Mouse (Mus musculus): ENCODE measurements at regions not wholly inside any gene's neighbourhood (a gene's known extent, or its start where the extent isn't known, plus 50 kb on each side); places are given as distances from the start of the nearest gene placed in this dataset.
A peak's percentile ranks its signal among the peaks of the same experiment; 100 is the strongest.

- dilution Hi-C loops (cut with MboI; ENCODE audit: extremely low pct_ligation_motif_present, extremely low pct_unique_long_range_greater_than_20kb, low sequenced_read_pairs): no loop called here
Observed at GRCm38 (mm10) chr16:81138583-81138982, 61.9 kb upstream of the Ncam2 start.

GRCm38 (mm10) chr16:81146019-81146418 is 54.5 kb upstream of the Ncam2 start:
- no peaks in the 10 kb centered on the region for H3K79me2 ChIP-seq (replicated peaks; ENCODE audit: control insufficient read depth, extremely low read depth, insufficient read depth, poor library complexity, severe bottlenecking)
- in situ Hi-C loops (cut with MboI; ENCODE audit: low pct_ligation_motif_present, low pct_unique_long_range_greater_than_20kb, low sequenced_read_pairs) (no loop called here), dilution Hi-C loops (cut with MboI; ENCODE audit: extremely low pct_ligation_motif_present, extremely low pct_unique_long_range_greater_than_20kb, low sequenced_read_pairs) (no loop called here)
- peaks cover 35% of the 10 kb centered on the region for H3K9me3 ChIP-seq (replicated peaks; ENCODE audit: low read length)
- H3K9ac ChIP-seq (ENCODE audit: insufficient read depth, low read depth): no peak overlapping the region
- TF ChIP-seq ZMIZ1 (IDR thresholded peaks at IDR 0.05; ENCODE audit: low read depth, low read length) (no peak), MAFK (IDR thresholded peaks at IDR 0.05; ENCODE audit: insufficient replicate concordance, low read length) (peak; percentile 52; the same call in 1 of the 2 replicates)
- H3K4me2 ChIP-seq (ENCODE audit: insufficient read depth, low read depth, poor library complexity, severe bottlenecking): no peak overlapping the region
- H3K36me3 ChIP-seq (replicated peaks in 1 of 2; ENCODE audit: control insufficient read depth in 1 of 2, insufficient read depth in 1 of 2, low read length in 1 of 2): no peaks in the 10 kb centered on the region
- H3K4me1 ChIP-seq (ENCODE audit: control insufficient read depth in 1 of 2, insufficient read depth in 2 of 2): no peaks in the 10 kb centered on the region
- H3K27me3 ChIP-seq (replicated peaks): no peaks in the 10 kb centered on the region
- no peak overlapping the region for H3K27ac ChIP-seq (ENCODE audit: insufficient read depth, low read depth)
- DNase-seq (ENCODE audit: extremely low read depth): no peak
- no peak overlapping the region for H3K4me3 ChIP-seq (replicated peaks in 1 of 3; ENCODE audit: low read depth in 2 of 3, low read length in 2 of 3, poor library complexity in 1 of 3)

More at GRCm38 (mm10) chr16:81138583-81138982, 61.9 kb upstream of the Ncam2 start:
- Histone ChIP-seq H3K9ac (ENCODE audit: insufficient read depth, low read depth) (no peak overlapping the region), H3K4me2 (ENCODE audit: insufficient read depth, low read depth, poor library complexity, severe bottlenecking) (no peak overlapping the region), H3K4me1 (ENCODE audit: control insufficient read depth in 1 of 2, insufficient read depth in 2 of 2) (no peaks in the 10 kb centered on the region), H3K27ac (ENCODE audit: insufficient read depth, low read depth) (no peak overlapping the region), H3K79me2 (replicated peaks; ENCODE audit: control insufficient read depth, extremely low read depth, insufficient read depth, poor library complexity, severe bottlenecking) (no peaks in the 10 kb centered on the region), H3K9me3 (replicated peaks; ENCODE audit: low read length) (peaks cover 18% of the 10 kb centered on the region), H3K27me3 (replicated peaks) (no peaks in the 10 kb centered on the region), H3K36me3 (replicated peaks in 1 of 2; ENCODE audit: control insufficient read depth in 1 of 2, insufficient read depth in 1 of 2, low read length in 1 of 2) (no peaks in the 10 kb centered on the region), H3K4me3 (replicated peaks in 1 of 3; ENCODE audit: low read depth in 2 of 3, low read length in 2 of 3, poor library complexity in 1 of 3) (no peak overlapping the region)
- TF ChIP-seq USF2 (conservative IDR thresholded peaks at IDR 0.05; ENCODE audit: low read depth, low read length): no peak
- TF ChIP-seq SMC3 (IDR thresholded peaks at IDR 0.05; ENCODE audit: low read depth, low read length): no peak
- TF ChIP-seq CHD2 (IDR thresholded peaks at IDR 0.05; ENCODE audit: low read length): no peak
- no peak for TF ChIP-seq CHD1 (IDR thresholded peaks at IDR 0.05; ENCODE audit: low read depth, low read length)
- no peak for TF ChIP-seq RCOR1 (conservative IDR thresholded peaks at IDR 0.05; ENCODE audit: low read depth, low read length)
- TF ChIP-seq BHLHE40 (IDR thresholded peaks at IDR 0.05; ENCODE audit: low read depth, low read length): no peak
- no peak for TF ChIP-seq CTCF (conservative IDR thresholded peaks at IDR 0.05 in 1 of 2, IDR thresholded peaks at IDR 0.05 in 1 of 2; ENCODE audit: low read depth in 2 of 2, low read length in 2 of 2)
- no peak for TF ChIP-seq USF1 (IDR thresholded peaks at IDR 0.05; ENCODE audit: low read depth, low read length)
- no peak for TF ChIP-seq ETS1 (conservative IDR thresholded peaks at IDR 0.05; ENCODE audit: low read depth, low read length)
- no peak for TF ChIP-seq MXI1 (IDR thresholded peaks at IDR 0.05; ENCODE audit: low read depth, low read length)
- no peak for TF ChIP-seq HCFC1 (IDR thresholded peaks at IDR 0.05; ENCODE audit: low read depth, low read length)
- TF ChIP-seq POLR2A (IDR thresholded peaks at IDR 0.05; ENCODE audit: low read depth, low read length): no peak
- no peak for TF ChIP-seq ZC3H11A (IDR thresholded peaks at IDR 0.05; ENCODE audit: low read depth, low read length)
- TF ChIP-seq TCF12 (IDR thresholded peaks at IDR 0.05; ENCODE audit: low read depth, low read length): no peak
- no peak for TF ChIP-seq RAD21 (IDR thresholded peaks at IDR 0.05; ENCODE audit: low read depth, low read length)
- TF ChIP-seq JUND (conservative IDR thresholded peaks at IDR 0.05; ENCODE audit: low read depth, low read length): no peak
- TF ChIP-seq KAT2A (IDR thresholded peaks at IDR 0.05; ENCODE audit: insufficient replicate concordance, low read length): no peak
- TF ChIP-seq PAX5 (IDR thresholded peaks at IDR 0.05; ENCODE audit: low read length): no peak
- TF ChIP-seq MYC (IDR thresholded peaks at IDR 0.05; ENCODE audit: low read depth, low read length): no peak
- no peak for TF ChIP-seq E2F4 (IDR thresholded peaks at IDR 0.05; ENCODE audit: insufficient replicate concordance, low read depth, low read length)
- in situ Hi-C loops (cut with MboI; ENCODE audit: low pct_ligation_motif_present, low pct_unique_long_range_greater_than_20kb, low sequenced_read_pairs): no loop called here
- no peak for DNase-seq (ENCODE audit: extremely low read depth)
